In genomic region chr1:185144791-185145190, GRCm38 (mm10) we compare ENCODE assay signal across 22 mouse cellular contexts. TPM values are rescaled to one million over a fixed set of nuclear protein-coding genes. Genes with fewer than 3 reads are reported as not detected.
DNase-seq lines count a peak whose midpoint lies in the region; ATAC-seq and TF ChIP-seq lines count a peak whose summit lies in the region.
"Had no signal": no experiment of that assay in that cellular context is flagged by ENCODE, and none has a peak within 500 bp of the region (broad histone marks: within the 10 kb centered on the region; RNA-seq: fewer than 3 reads in every experiment).

No protein-coding gene starts in this region.

- ATAC-seq in hindbrain, postnatal 0 days = no peak
- no peak for ATAC-seq in hindbrain, embryonic 14.5 days (ENCODE audit: low FRiP score)
- ATAC-seq in midbrain, postnatal 0 days (ENCODE audit: low FRiP score) = no peak
- ATAC-seq in midbrain, embryonic 11.5 days (ENCODE audit: low FRiP score) = no peak
- ATAC-seq: activated CD4-positive, CD25-positive, alpha-beta regulatory T cell, adult 4 months; forebrain, embryonic 13.5 days; forebrain, embryonic 16.5 days; intestine, postnatal 0 days had no signal

- H3K9me3 ChIP-seq in hindbrain, postnatal 0 days (ENCODE audit: low read length) = no peaks in the 10 kb centered on the region
- H3K9me3 ChIP-seq in hindbrain, embryonic 14.5 days (ENCODE audit: control insufficient read depth, low read length) = no peaks in the 10 kb centered on the region
- H3K9me3 ChIP-seq in midbrain, postnatal 0 days (ENCODE audit: low read length) = no peaks in the 10 kb centered on the region
- no peaks in the 10 kb centered on the region for H3K9me3 ChIP-seq in midbrain, embryonic 11.5 days (ENCODE audit: control insufficient read depth, low read length)
- H3K9me3 ChIP-seq: forebrain, embryonic 10.5 days; forebrain, embryonic 13.5 days; heart, embryonic 10.5 days; heart, embryonic 13.5 days had no signal

- no peak for TF ChIP-seq CTCF in cerebellum, adult 2 months (IDR thresholded peaks at IDR 0.05; ENCODE audit: borderline replicate concordance, insufficient read depth, low read depth, low read length)
- no peak for TF ChIP-seq CTCF in gastrocnemius, adult 2 months (IDR thresholded peaks at IDR 0.05)
- TF ChIP-seq CTCF in hindbrain, postnatal 0 days (IDR thresholded peaks at IDR 0.05; ENCODE audit: low read depth) = no peak
- TF ChIP-seq CTCF in midbrain, postnatal 0 days (IDR thresholded peaks at IDR 0.05) = no peak

- H3K4me1 ChIP-seq in cerebellum, adult 2 months (ENCODE audit: control insufficient read depth, insufficient read depth, low read length) = no peaks in the 10 kb centered on the region
- no peaks in the 10 kb centered on the region for H3K4me1 ChIP-seq in hindbrain, postnatal 0 days (ENCODE audit: insufficient read depth, low read length)
- no peaks in the 10 kb centered on the region for H3K4me1 ChIP-seq in hindbrain, embryonic 14.5 days (replicated peaks; ENCODE audit: control insufficient read depth, insufficient read depth, low read length)
- H3K4me1 ChIP-seq in midbrain, postnatal 0 days (ENCODE audit: insufficient read depth, low read length) = no peaks in the 10 kb centered on the region
- no peaks in the 10 kb centered on the region for H3K4me1 ChIP-seq in midbrain, embryonic 11.5 days (ENCODE audit: control insufficient read depth, insufficient read depth, low read length)
- H3K4me1 ChIP-seq: forebrain, embryonic 13.5 days; heart, embryonic 10.5 days; heart, embryonic 13.5 days had no signal

- H3K27me3 ChIP-seq in cerebellum, adult 2 months (ENCODE audit: control insufficient read depth, insufficient read depth, low read length) = no peaks in the 10 kb centered on the region
- H3K27me3 ChIP-seq in hindbrain, postnatal 0 days (ENCODE audit: insufficient read depth, low read length) = no peaks in the 10 kb centered on the region
- H3K27me3 ChIP-seq in hindbrain, embryonic 14.5 days (ENCODE audit: control insufficient read depth, insufficient read depth, low read length) = no peaks in the 10 kb centered on the region
- no peaks in the 10 kb centered on the region for H3K27me3 ChIP-seq in midbrain, postnatal 0 days (ENCODE audit: insufficient read depth, low read length)
- H3K27me3 ChIP-seq in midbrain, embryonic 11.5 days (ENCODE audit: control insufficient read depth, insufficient read depth, low read length) = no peaks in the 10 kb centered on the region
- H3K27me3 ChIP-seq: forebrain, embryonic 13.5 days; heart, embryonic 13.5 days had no signal

- no peak overlapping the region for H3K4me3 ChIP-seq in cerebellum, adult 2 months (replicated peaks; ENCODE audit: insufficient read depth, low read depth, low read length)
- H3K4me3 ChIP-seq in gastrocnemius, adult 2 months = no peak overlapping the region
- H3K4me3 ChIP-seq in hindbrain, postnatal 0 days (ENCODE audit: low read length) = no peak overlapping the region
- H3K4me3 ChIP-seq in hindbrain, embryonic 14.5 days (replicated peaks; ENCODE audit: low read length) = no peak overlapping the region
- H3K4me3 ChIP-seq in midbrain, postnatal 0 days (ENCODE audit: low read depth, low read length) = no peak overlapping the region
- H3K4me3 ChIP-seq in midbrain, embryonic 11.5 days (ENCODE audit: low read depth, low read length) = no peak overlapping the region
- H3K4me3 ChIP-seq: forebrain, embryonic 10.5 days; forebrain, embryonic 13.5 days; heart, adult 2 months; heart, embryonic 10.5 days; heart, embryonic 13.5 days had no signal

- H3K27ac ChIP-seq in cerebellum, adult 2 months (ENCODE audit: insufficient read depth, low read length) = no peak overlapping the region
- no peak overlapping the region for H3K27ac ChIP-seq in gastrocnemius, adult 2 months
- H3K27ac ChIP-seq in hindbrain, postnatal 0 days = no peak overlapping the region
- no peak overlapping the region for H3K27ac ChIP-seq in hindbrain, embryonic 14.5 days
- no peak overlapping the region for H3K27ac ChIP-seq in midbrain, postnatal 0 days (ENCODE audit: low read depth, low read length)
- H3K27ac ChIP-seq in midbrain, embryonic 11.5 days (ENCODE audit: low read depth, low read length) = no peak overlapping the region
- H3K27ac ChIP-seq: forebrain, embryonic 10.5 days; forebrain, embryonic 13.5 days; heart, adult 2 months; heart, embryonic 10.5 days; heart, embryonic 13.5 days had no signal

- H3K9ac ChIP-seq in hindbrain, postnatal 0 days (replicated peaks; ENCODE audit: low read length) = no peak overlapping the region
- no peak overlapping the region for H3K9ac ChIP-seq in hindbrain, embryonic 14.5 days
- H3K9ac ChIP-seq in midbrain, postnatal 0 days (replicated peaks; ENCODE audit: low read length, poor library complexity, severe bottlenecking) = no peak overlapping the region
- no peak overlapping the region for H3K9ac ChIP-seq in midbrain, embryonic 11.5 days (ENCODE audit: low read length)
- H3K9ac ChIP-seq: forebrain, embryonic 13.5 days; heart, embryonic 13.5 days had no signal

- peak; percentile 78 to 89 for DNase-seq in cerebellum, postnatal 10 days
- DNase-seq in cerebellum, adult 2 months = no peak
- peak; percentile 15 for DNase-seq in gastrocnemius, postnatal 14 days
- no peak for DNase-seq in gastrocnemius, adult 2 months
- DNase-seq in hindbrain, postnatal 0 days (ENCODE audit: low spot score) = peak; percentile 43
- no peak for DNase-seq in hindbrain, embryonic 14.5 days (ENCODE audit: low spot score)
- peak; percentile 33 for DNase-seq in midbrain, postnatal 0 days (ENCODE audit: low spot score)
- no peak for DNase-seq in midbrain, embryonic 11.5 days (ENCODE audit: low spot score, missing footprints)
- DNase-seq: adrenal gland, adult 8-10 months; adrenal gland, postnatal 25 days; cerebellum, adult 11-12 months; cerebellum, adult 9-10 months; heart, adult 2 months; heart, postnatal 14 days; heart, postnatal 4 days had no signal

- WGBS in cerebellum, adult 2 months = 25% methylated on average over 1 of the region's 1 CpGs
- 69% methylated on average over 1 of the region's 1 CpGs for WGBS in hindbrain, postnatal 0 days
- 94% methylated on average over 1 of the region's 1 CpGs for WGBS in hindbrain, embryonic 14.5 days
- WGBS in midbrain, postnatal 0 days = 97% methylated on average over 1 of the region's 1 CpGs
- 85% methylated on average over 1 of the region's 1 CpGs for WGBS in midbrain, embryonic 11.5 days

- TF ChIP-seq POLR2A in cerebellum, adult 2 months (IDR thresholded peaks at IDR 0.05; ENCODE audit: borderline replicate concordance, insufficient read depth, low read length) = no peak

- no peaks in the 10 kb centered on the region for H3K36me3 ChIP-seq in hindbrain, postnatal 0 days (ENCODE audit: insufficient read depth, low read length)
- H3K36me3 ChIP-seq in hindbrain, embryonic 14.5 days (replicated peaks; ENCODE audit: control insufficient read depth, insufficient read depth) = no peaks in the 10 kb centered on the region
- H3K36me3 ChIP-seq in midbrain, postnatal 0 days (ENCODE audit: insufficient read depth, low read length) = no peaks in the 10 kb centered on the region
- no peaks in the 10 kb centered on the region for H3K36me3 ChIP-seq in midbrain, embryonic 11.5 days (ENCODE audit: control insufficient read depth, insufficient read depth, low read length)
- H3K36me3 ChIP-seq: forebrain, embryonic 10.5 days; heart, embryonic 10.5 days; heart, embryonic 13.5 days had no signal

- intact Hi-C loops in gastrocnemius, postnatal 14 days (cut with DNase I; ENCODE audit: low total_unique reads) = no loop called here
- intact Hi-C loops in gastrocnemius, adult 2 months (cut with DNase I) = no loop called here

- H3K4me2 ChIP-seq in hindbrain, postnatal 0 days (ENCODE audit: low read depth, low read length) = no peak overlapping the region
- H3K4me2 ChIP-seq in hindbrain, embryonic 14.5 days (replicated peaks) = no peak overlapping the region
- no peak overlapping the region for H3K4me2 ChIP-seq in midbrain, postnatal 0 days (ENCODE audit: low read depth, low read length, poor library complexity, severe bottlenecking)
- no peak overlapping the region for H3K4me2 ChIP-seq in midbrain, embryonic 11.5 days
- H3K4me2 ChIP-seq: forebrain, embryonic 13.5 days; heart, embryonic 13.5 days had no signal

RNA-seq across cellular contexts. Expression of gene Rab3gap2, which starts 59.1 kb away (rescaled TPM):
- 44.9 and 46.3 TPM in 2 replicates for polyA plus RNA-seq in cerebellum, adult 2 months (2012; rRNA removed)
- total RNA-seq in gastrocnemius, postnatal 14 days (2021) = 10 to 100 TPM; 15.2 to 18.1 TPM
- 10 to 100 TPM; 18.1 to 18.5 TPM for total RNA-seq in gastrocnemius, adult 2 months (2021)
- total RNA-seq in hindbrain, postnatal 0 days (2014; rRNA removed) = 31.7 and 34.4 TPM in 2 replicates
- 19.3 and 19.7 TPM in 2 replicates for polyA plus RNA-seq in hindbrain, postnatal 0 days (2015; fragmentation: Nextera tagmentation; extraction: Ambion mirVana)
- 26.8 and 28.8 TPM in 2 replicates for polyA plus RNA-seq in hindbrain, embryonic 14.5 days (2014; fragmentation: Nextera tagmentation; extraction: Ambion mirVana)
- total RNA-seq in midbrain, postnatal 0 days (2014; rRNA removed) = 29.8 and 32.0 TPM in 2 replicates
- polyA plus RNA-seq in midbrain, postnatal 0 days (2015; fragmentation: Nextera tagmentation; extraction: Ambion mirVana) = 19.3 and 20.2 TPM in 2 replicates
- polyA plus RNA-seq in midbrain, embryonic 11.5 days (2014; fragmentation: Nextera tagmentation; extraction: Ambion mirVana) = 21.0 and 22.3 TPM in 2 replicates

Comparison
In these comparisons a context has a peak if more than half of its experiments do, and no peak if none do; other contexts are left out.
1. DNase-seq: peak in cerebellum, postnatal 10 days (2 of 2), gastrocnemius, postnatal 14 days (single experiment), hindbrain, postnatal 0 days (single experiment) and midbrain, postnatal 0 days (single experiment); none in cerebellum, adult 2 months (0 of 2), gastrocnemius, adult 2 months (single experiment), hindbrain, embryonic 14.5 days (single experiment) and midbrain, embryonic 11.5 days (single experiment).